Mouse (Mus musculus) embryonic facial prominence, embryonic 10.5 days (tissue): ENCODE data around the gene Ppp1r14a. TPM values are rescaled to one million over a fixed set of nuclear protein-coding genes. Genes with fewer than 3 reads are reported as not detected.

ENCODE experiments used
- DNase-seq: peaks from one replicate; pipeline ENCODE4 v3.0.0-alpha.2; 2017; ENCODE audit warnings: low spot score
- H3K27ac ChIP-seq: fragments of 300-500 bp; sonication (generic); replicated peaks from 2 replicates; pipeline ENCODE4 v1.5.1; 2016; ENCODE audit warnings: mild to moderate bottlenecking
- H3K27me3 ChIP-seq: fragments of 300-500 bp; sonication (generic); replicated peaks from 2 replicates; pipeline ENCODE4 v1.6.1; 2016; ENCODE audit warnings: low read depth, mild to moderate bottlenecking; ENCODE audit not compliant: poor library complexity, severe bottlenecking
- H3K36me3 ChIP-seq: fragments of 300-500 bp; sonication (generic); replicated peaks from 2 replicates; pipeline ENCODE4 v1.6.1; 2016; ENCODE audit warnings: mild to moderate bottlenecking, moderate library complexity
- H3K4me1 ChIP-seq: fragments of 300-500 bp; sonication (generic); 2 replicates; pipeline ENCODE4 v1.6.1; 2016
- H3K4me3 ChIP-seq: fragments of 300-500 bp; sonication (generic); 2 replicates; pipeline ENCODE4 v1.5.1; 2016; ENCODE audit warnings: mild to moderate bottlenecking, moderate library complexity
- H3K9me3 ChIP-seq: fragments of 300-500 bp; sonication (generic); 2 replicates; pipeline ENCODE4 v1.6.1; 2016; ENCODE audit warnings: mild to moderate bottlenecking
- WGBS: fragments of 180-500 bp; shearing (Covaris S2); methylation state at CpG from one replicate; pipeline ENCODE4 v1.1.7; 2016; 5-methylcytosine and 5-hydroxymethylcytosine counted together
- polyA plus RNA-seq: library from polyadenylated mRNA; unstranded; fragments of >200 nt; fragmentation: Nextera tagmentation; extraction: Ambion mirVana; gene quantifications from 2 replicates; pipeline ENCODE4 v1.2.1, GENCODE M21; 2016

Gene Ppp1r14a
- polyA plus RNA-seq, 1 experiment from 2014 or later = 29.7 TPM

- no peak for DNase-seq
- Histone ChIP-seq H3K36me3 (peaks cover 42% of the 10 kb centered on the region), H3K27ac (no peak overlapping the region; the same call in 1 of the 2 replicates), H3K4me3 (no peak overlapping the region), H3K9me3 (no peaks in the 10 kb centered on the region), H3K27me3 (no peaks in the 10 kb centered on the region), H3K4me1 (peaks cover 27% of the 10 kb centered on the region)
- 91% methylated on average over 8 of the region's 8 CpGs for WGBS
Observed at GRCm38 (mm10) chr7:29340838-29341237, 51.7 kb downstream of the Ppp1r14a start.

- Histone ChIP-seq H3K4me3 (no peak overlapping the region), H3K27me3 (no peaks in the 10 kb centered on the region), H3K27ac (peak overlapping the region; percentile 70), H3K4me1 (peaks cover 23% of the 10 kb centered on the region), H3K36me3 (peaks cover 40% of the 10 kb centered on the region), H3K9me3 (no peaks in the 10 kb centered on the region)
- WGBS = 78% methylated on average over 12 of the region's 12 CpGs
- no peak for DNase-seq
Observed at GRCm38 (mm10) chr7:29341722-29342121, 52.6 kb downstream of the Ppp1r14a start.

- H3K9me3 ChIP-seq = no peaks in the 10 kb centered on the region
- WGBS = 69% methylated on average over 8 of the region's 8 CpGs
- no peak overlapping the region for H3K4me3 ChIP-seq
- H3K36me3 ChIP-seq = peaks cover 36% of the 10 kb centered on the region
- H3K27ac ChIP-seq = peak overlapping the region; percentile 70
- no peak for DNase-seq
- H3K27me3 ChIP-seq = no peaks in the 10 kb centered on the region
- H3K4me1 ChIP-seq = peaks cover 23% of the 10 kb centered on the region
Observed at GRCm38 (mm10) chr7:29342489-29343092, 53.5 kb downstream of the Ppp1r14a start.

Other genes starting within 250 kb of the Ppp1r14a start
- gene Ryr1, start 164.1 kb upstream of the Ppp1r14a start, polyA plus RNA-seq = 1.8 TPM in 2 replicates
- 0.66 and 0.73 TPM in 2 replicates for gene Rasgrp4, start 154.5 kb upstream of the Ppp1r14a start, polyA plus RNA-seq
- gene Fam98c, start 133.1 kb upstream of the Ppp1r14a start, polyA plus RNA-seq = 10.8 and 12.3 TPM in 2 replicates
- 0.48 and 0.55 TPM in 2 replicates for gene Ggn, start 119.1 kb upstream of the Ppp1r14a start, polyA plus RNA-seq
- gene Spred3, start 118.9 kb upstream of the Ppp1r14a start, polyA plus RNA-seq = 3.3 and 4.1 TPM in 2 replicates
- gene Psmd8, start 108.6 kb upstream of the Ppp1r14a start, polyA plus RNA-seq = 303 and 307 TPM in 2 replicates
- 0.10 and 0.24 TPM in 2 replicates for gene Catsperg1, start 75.3 kb upstream of the Ppp1r14a start, polyA plus RNA-seq
- 0.74 and 1.1 TPM in 2 replicates for gene Kcnk6, start 56.8 kb upstream of the Ppp1r14a start, polyA plus RNA-seq
- 100 and 102 TPM in 2 replicates for gene Yif1b, start 51.0 kb upstream of the Ppp1r14a start, polyA plus RNA-seq
- 4.4 and 4.6 TPM in 2 replicates for gene 2200002D01Rik, start 40.8 kb upstream of the Ppp1r14a start, polyA plus RNA-seq
- 75.5 and 79.3 TPM in 2 replicates for gene Spint2, start 7.4 kb upstream of the Ppp1r14a start, polyA plus RNA-seq
- 24.8 and 28.9 TPM in 2 replicates for gene Dpf1, start 14.6 kb downstream of the Ppp1r14a start, polyA plus RNA-seq
- 9.2 and 10.5 TPM in 2 replicates for gene Sipa1l3, start 229.3 kb downstream of the Ppp1r14a start, polyA plus RNA-seq